Mouse (Mus musculus): ENCODE measurements around the gene Cbx3. TPM values are rescaled to one million over a fixed set of nuclear protein-coding genes. Genes with fewer than 3 reads are reported as not detected.
A peak's percentile ranks its signal among the peaks of the same experiment; 100 is the strongest.

Cbx3 gene
- polyA plus RNA-seq, 2 experiments, result 50.6 to 264 TPM

DNA sequence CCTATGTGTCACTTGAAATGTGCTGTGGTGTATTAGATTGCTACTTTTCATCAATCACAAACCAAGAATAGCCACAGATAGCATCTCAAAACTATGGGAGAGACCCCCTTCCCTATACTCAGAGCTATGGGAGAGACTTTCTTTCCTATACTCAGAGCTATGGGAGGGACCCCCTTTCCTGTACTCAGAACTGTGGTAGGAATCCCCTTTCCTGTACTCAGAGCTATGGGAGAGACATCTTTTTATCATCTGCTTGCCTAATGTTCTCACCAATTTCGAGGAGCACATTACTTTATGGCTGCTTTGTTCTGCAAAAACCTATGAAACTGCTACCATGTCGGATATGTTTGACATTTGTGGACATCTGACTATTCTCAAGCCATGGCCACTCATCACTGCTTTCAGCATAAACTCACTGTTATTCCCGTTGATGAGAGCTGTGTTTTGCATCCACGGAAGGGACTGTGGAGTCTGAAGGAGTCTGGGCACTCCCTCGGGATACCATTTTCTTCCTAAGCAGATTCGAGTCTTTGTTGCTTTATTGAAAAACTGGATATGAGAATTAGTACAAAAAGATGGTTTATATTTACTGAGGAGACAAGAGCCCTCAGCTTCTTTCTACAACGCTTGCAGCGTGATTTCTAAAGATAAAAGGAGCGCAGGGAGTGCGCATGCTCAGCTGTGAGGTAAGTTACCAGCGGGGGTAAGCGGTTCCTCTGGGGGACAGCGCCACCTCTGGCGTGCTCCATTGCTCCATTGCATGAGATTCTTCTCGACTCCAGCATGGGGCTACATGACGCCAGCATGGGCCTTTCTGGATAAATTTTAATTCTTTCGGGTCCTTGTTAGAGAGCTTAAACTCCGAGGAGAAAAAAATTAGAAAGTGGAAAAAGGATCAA is 38.8 kb downstream of the Cbx3 start:
- no peak for ATAC-seq (ENCODE audit: insufficient read depth)

DNA sequence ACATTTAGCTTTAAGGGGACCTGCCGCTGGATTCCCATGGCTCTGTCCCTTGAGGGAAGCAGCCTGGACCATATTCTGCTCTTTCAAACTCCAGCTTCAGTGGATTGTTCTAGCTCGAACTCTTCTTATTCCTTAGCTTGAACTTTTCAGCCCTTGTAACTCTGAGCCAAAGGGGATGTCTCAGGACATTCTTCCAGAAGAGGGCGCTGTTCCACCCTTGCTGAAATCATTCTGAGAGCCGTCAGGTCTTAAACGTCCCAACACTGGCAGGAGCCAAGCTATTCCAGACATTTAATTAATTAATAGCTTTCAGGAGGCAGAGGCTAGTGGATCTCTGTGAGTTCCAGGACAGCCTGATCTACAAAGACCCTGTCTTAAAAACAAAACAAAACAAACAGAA is 39.9 kb downstream of the Cbx3 start:
- Histone ChIP-seq H3K4me2 (ENCODE audit: low read depth) (peak overlapping the region; percentile 22; the same call in 1 of the 2 replicates), H3K4me3 (ENCODE audit: insufficient read depth in 1 of 2, low read depth in 2 of 2, low read length in 2 of 2) (no peak overlapping the region), H3K27ac (no peak overlapping the region), H3K9me3 (ENCODE audit: control insufficient read depth, low read length) (no peaks in the 10 kb centered on the region), H3K4me1 (replicated peaks; ENCODE audit: control insufficient read depth in 2 of 2, insufficient read depth in 2 of 2, low read length in 1 of 2) (peaks cover 0 to 2% of the 10 kb centered on the region in 2 experiments; a peak in 1 of 4 replicates), H3K27me3 (ENCODE audit: control insufficient read depth, insufficient read depth, low read length) (no peaks in the 10 kb centered on the region), H3K36me3 (replicated peaks; ENCODE audit: control insufficient read depth, insufficient read depth, low read depth) (no peaks in the 10 kb centered on the region), H3K9ac (replicated peaks) (no peak overlapping the region)
- TF ChIP-seq CTCF (IDR thresholded peaks at IDR 0.05; ENCODE audit: low read depth) (peak; percentile 70), EP300 (IDR thresholded peaks at IDR 0.05; ENCODE audit: low read depth) (no peak)
- 21% methylated on average over 5 of the region's 5 CpGs for WGBS (ENCODE audit: insufficient replicate concordance)
- DNase-seq (ENCODE audit: low read depth in 3 of 3, low spot score in 3 of 3), result peak in 2 of 3 experiments; percentile 28 to 38
- ATAC-seq (ENCODE audit: insufficient read depth), result no peak

More for the DNA sequence above, 38.8 kb downstream of the Cbx3 start:
- Histone ChIP-seq H3K9ac (replicated peaks) (no peak overlapping the region), H3K27ac (no peak overlapping the region), H3K9me3 (ENCODE audit: control insufficient read depth, low read length) (no peaks in the 10 kb centered on the region), H3K27me3 (ENCODE audit: control insufficient read depth, insufficient read depth, low read length) (no peaks in the 10 kb centered on the region), H3K4me3 (ENCODE audit: insufficient read depth in 1 of 2, low read depth in 2 of 2, low read length in 2 of 2) (no peak overlapping the region), H3K4me2 (ENCODE audit: low read depth) (peak overlapping the region; percentile 42), H3K36me3 (replicated peaks; ENCODE audit: control insufficient read depth, insufficient read depth, low read depth) (no peaks in the 10 kb centered on the region), H3K4me1 (replicated peaks; ENCODE audit: control insufficient read depth in 2 of 2, insufficient read depth in 2 of 2, low read length in 1 of 2) (peaks cover 0 to 2% of the 10 kb centered on the region in 2 experiments; a peak in 1 of 4 replicates)
- TF ChIP-seq CTCF (IDR thresholded peaks at IDR 0.05; ENCODE audit: low read depth) (peak; percentile 82), EP300 (IDR thresholded peaks at IDR 0.05; ENCODE audit: low read depth) (no peak)
- 18% methylated on average over 18 of the region's 18 CpGs for WGBS (ENCODE audit: insufficient replicate concordance)
- peak; percentile 46 to 55 (median 48) for DNase-seq (ENCODE audit: low read depth in 3 of 3, low spot score in 3 of 3)

DNA sequence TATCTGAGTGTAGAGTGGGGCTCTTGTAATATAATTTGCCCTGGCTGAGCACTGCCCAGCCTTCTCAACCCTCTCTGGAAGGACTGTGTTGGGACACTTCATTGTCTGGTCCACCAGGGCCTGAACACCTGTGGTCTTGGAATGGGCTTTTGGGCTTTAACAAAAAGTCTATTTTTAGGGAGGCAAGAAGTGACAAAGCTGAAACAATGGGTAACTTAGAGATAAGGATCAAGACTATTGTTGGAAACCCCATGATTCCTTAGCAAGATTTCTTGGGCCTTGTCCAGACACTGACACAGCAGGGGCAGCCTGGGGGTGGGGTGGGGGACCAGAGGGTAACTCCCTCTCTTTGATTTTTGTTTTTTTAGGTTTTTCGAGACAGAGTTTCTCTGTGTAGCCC is 40.8 kb downstream of the Cbx3 start:
- TF ChIP-seq EP300 (IDR thresholded peaks at IDR 0.05; ENCODE audit: low read depth) (no peak), CTCF (IDR thresholded peaks at IDR 0.05; ENCODE audit: low read depth) (no peak)
- H3K4me3 ChIP-seq (ENCODE audit: insufficient read depth in 1 of 2, low read depth in 2 of 2, low read length in 2 of 2), result no peak overlapping the region
- DNase-seq (ENCODE audit: low read depth in 3 of 3, low spot score in 3 of 3), result no peak
- H3K9ac ChIP-seq (replicated peaks), result no peak overlapping the region
- no peaks in the 10 kb centered on the region for H3K9me3 ChIP-seq (ENCODE audit: control insufficient read depth, low read length)
- H3K27me3 ChIP-seq (ENCODE audit: control insufficient read depth, insufficient read depth, low read length), result no peaks in the 10 kb centered on the region
- WGBS (ENCODE audit: insufficient replicate concordance), result 33% methylated on average over 1 of the region's 1 CpGs
- no peaks in the 10 kb centered on the region for H3K36me3 ChIP-seq (replicated peaks; ENCODE audit: control insufficient read depth, insufficient read depth, low read depth)
- peaks cover 0 to 2% of the 10 kb centered on the region in 2 experiments; a peak in 1 of 4 replicates for H3K4me1 ChIP-seq (replicated peaks; ENCODE audit: control insufficient read depth in 2 of 2, insufficient read depth in 2 of 2, low read length in 1 of 2)
- no peak for ATAC-seq (ENCODE audit: insufficient read depth)
- no peak overlapping the region for H3K4me2 ChIP-seq (ENCODE audit: low read depth)
- H3K27ac ChIP-seq, result no peak overlapping the region

DNA sequence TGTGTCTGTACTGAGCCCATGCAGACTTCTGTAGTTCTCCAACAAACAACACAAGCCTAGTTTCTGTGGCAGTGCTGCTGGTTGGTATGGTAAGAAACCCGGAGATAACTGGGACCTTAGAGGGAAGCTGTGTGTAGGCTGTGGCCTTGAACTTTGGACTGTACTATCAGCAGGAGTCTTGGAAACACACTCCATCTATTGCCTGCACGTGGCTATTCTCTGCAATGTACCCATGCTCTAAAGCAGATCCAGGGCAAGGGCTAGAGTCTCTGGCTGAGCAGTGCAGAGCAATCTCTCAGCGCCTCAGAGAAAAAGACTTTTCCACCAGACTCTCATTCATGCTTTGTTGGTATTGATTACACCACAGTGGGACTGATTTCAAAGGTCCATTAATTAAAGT is 43.6 kb downstream of the Cbx3 start:
- no peaks in the 10 kb centered on the region for H3K36me3 ChIP-seq (replicated peaks; ENCODE audit: control insufficient read depth, insufficient read depth, low read depth)
- H3K4me2 ChIP-seq (ENCODE audit: low read depth), result no peak overlapping the region
- H3K27me3 ChIP-seq (ENCODE audit: control insufficient read depth, insufficient read depth, low read length), result no peaks in the 10 kb centered on the region
- no peak for DNase-seq (ENCODE audit: low read depth in 3 of 3, low spot score in 3 of 3)
- H3K9me3 ChIP-seq (ENCODE audit: control insufficient read depth, low read length), result no peaks in the 10 kb centered on the region
- no peak overlapping the region for H3K27ac ChIP-seq
- peaks cover 0 to 2% of the 10 kb centered on the region in 2 experiments; a peak in 1 of 4 replicates for H3K4me1 ChIP-seq (replicated peaks; ENCODE audit: control insufficient read depth in 2 of 2, insufficient read depth in 2 of 2, low read length in 1 of 2)
- H3K9ac ChIP-seq (replicated peaks), result no peak overlapping the region
- TF ChIP-seq CTCF (IDR thresholded peaks at IDR 0.05; ENCODE audit: low read depth) (no peak), EP300 (IDR thresholded peaks at IDR 0.05; ENCODE audit: low read depth) (no peak)
- no peak for ATAC-seq (ENCODE audit: insufficient read depth)
- WGBS (ENCODE audit: insufficient replicate concordance), result 47% methylated on average over 3 of the region's 3 CpGs
- H3K4me3 ChIP-seq (ENCODE audit: insufficient read depth in 1 of 2, low read depth in 2 of 2, low read length in 2 of 2), result no peak overlapping the region

DNA sequence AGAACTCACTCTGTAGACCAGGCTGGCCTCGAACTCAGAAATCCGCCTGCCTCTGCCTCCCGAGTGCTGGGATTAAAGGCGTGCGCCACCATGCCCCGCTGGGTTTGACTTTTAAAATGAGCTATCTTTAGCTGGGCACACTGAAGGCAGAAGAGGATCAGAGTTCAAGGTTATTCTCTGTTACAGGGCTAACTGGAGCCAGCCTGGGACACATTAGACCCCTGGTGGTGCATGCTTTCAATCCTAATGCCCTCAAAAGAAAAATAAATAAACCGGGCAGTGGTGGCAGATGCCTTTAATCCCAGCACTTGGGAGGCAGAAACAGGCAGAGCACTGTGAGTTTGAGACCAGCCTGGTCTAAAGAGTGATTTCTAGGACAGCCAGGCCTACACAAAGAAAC is 44.7 kb downstream of the Cbx3 start:
- no peak overlapping the region for H3K4me2 ChIP-seq (ENCODE audit: low read depth)
- H3K27ac ChIP-seq, result no peak overlapping the region
- H3K4me3 ChIP-seq (ENCODE audit: insufficient read depth in 1 of 2, low read depth in 2 of 2, low read length in 2 of 2), result no peak overlapping the region
- H3K36me3 ChIP-seq (replicated peaks; ENCODE audit: control insufficient read depth, insufficient read depth, low read depth), result no peaks in the 10 kb centered on the region
- no peak overlapping the region for H3K9ac ChIP-seq (replicated peaks)
- H3K9me3 ChIP-seq (ENCODE audit: control insufficient read depth, low read length), result no peaks in the 10 kb centered on the region
- 78% methylated on average over 7 of the region's 7 CpGs for WGBS (ENCODE audit: insufficient replicate concordance)
- DNase-seq (ENCODE audit: low read depth in 3 of 3, low spot score in 3 of 3) (no peak), ATAC-seq (ENCODE audit: insufficient read depth) (no peak)
- TF ChIP-seq CTCF (IDR thresholded peaks at IDR 0.05; ENCODE audit: low read depth) (no peak), EP300 (IDR thresholded peaks at IDR 0.05; ENCODE audit: low read depth) (no peak)
- no peaks in the 10 kb centered on the region for H3K27me3 ChIP-seq (ENCODE audit: control insufficient read depth, insufficient read depth, low read length)
- no peaks in the 10 kb centered on the region; a peak in 1 of 4 replicates for H3K4me1 ChIP-seq (replicated peaks; ENCODE audit: control insufficient read depth in 2 of 2, insufficient read depth in 2 of 2, low read length in 1 of 2)

Data from liver, embryonic 14.5 days (tissue).